Mouse (Mus musculus) cortical plate, adult 2 months (tissue): ENCODE measurements at regions not wholly inside any gene's neighbourhood (a gene's known extent, or its start where the extent isn't known, plus 50 kb on each side); places are given as distances from the start of the nearest gene placed in this dataset.
"Not testable (repeated sequence)": the region's sequence is repeated elsewhere in the genome, so short reads cannot be mapped to it uniquely, and the experiment has no call there.

ENCODE experiments used
- H3K27ac ChIP-seq: fragments of 200-500 bp; 2 replicates; pipeline ENCODE4 v1.5.1; 2012; ENCODE audit warnings: low read length, control low read depth, inconsistent platforms; ENCODE audit not compliant: insufficient read depth
- H3K4me1 ChIP-seq: fragments of 200-500 bp; 2 replicates; pipeline ENCODE4 v1.6.1; 2011; ENCODE audit warnings: low read length; ENCODE audit not compliant: control insufficient read depth, insufficient read depth
- H3K4me3 ChIP-seq: fragments of 200-500 bp; 2 replicates; pipeline ENCODE4 v1.5.1; 2011; ENCODE audit warnings: mild to moderate bottlenecking, low read length, control low read depth; ENCODE audit not compliant: insufficient read depth
- CTCF ChIP-seq: fragments of 200-500 bp; IDR thresholded peaks from 2 replicates; pipeline ENCODE4 v1.5.1; 2011; ENCODE audit warnings: mild to moderate bottlenecking, control low read depth, low read length; ENCODE audit not compliant: insufficient read depth; ENCODE audit errors: extremely low read depth
- POLR2A ChIP-seq: fragments of 200-500 bp; IDR thresholded peaks from 2 replicates; pipeline ENCODE4 v1.6.1; 2011; ENCODE audit warnings: mild to moderate bottlenecking, low read length, control low read depth; ENCODE audit not compliant: insufficient read depth; ENCODE audit errors: extremely low read depth

- H3K4me3 ChIP-seq, result no peak overlapping the region
- no peak for TF ChIP-seq POLR2A
- TF ChIP-seq CTCF, result no peak
- no peak overlapping the region for H3K27ac ChIP-seq
- no peaks in the 10 kb centered on the region for H3K4me1 ChIP-seq
Measured at GRCm38 (mm10) chr5:100309807-100310165, 106.2 kb downstream of the Sec31a start.

DNA sequence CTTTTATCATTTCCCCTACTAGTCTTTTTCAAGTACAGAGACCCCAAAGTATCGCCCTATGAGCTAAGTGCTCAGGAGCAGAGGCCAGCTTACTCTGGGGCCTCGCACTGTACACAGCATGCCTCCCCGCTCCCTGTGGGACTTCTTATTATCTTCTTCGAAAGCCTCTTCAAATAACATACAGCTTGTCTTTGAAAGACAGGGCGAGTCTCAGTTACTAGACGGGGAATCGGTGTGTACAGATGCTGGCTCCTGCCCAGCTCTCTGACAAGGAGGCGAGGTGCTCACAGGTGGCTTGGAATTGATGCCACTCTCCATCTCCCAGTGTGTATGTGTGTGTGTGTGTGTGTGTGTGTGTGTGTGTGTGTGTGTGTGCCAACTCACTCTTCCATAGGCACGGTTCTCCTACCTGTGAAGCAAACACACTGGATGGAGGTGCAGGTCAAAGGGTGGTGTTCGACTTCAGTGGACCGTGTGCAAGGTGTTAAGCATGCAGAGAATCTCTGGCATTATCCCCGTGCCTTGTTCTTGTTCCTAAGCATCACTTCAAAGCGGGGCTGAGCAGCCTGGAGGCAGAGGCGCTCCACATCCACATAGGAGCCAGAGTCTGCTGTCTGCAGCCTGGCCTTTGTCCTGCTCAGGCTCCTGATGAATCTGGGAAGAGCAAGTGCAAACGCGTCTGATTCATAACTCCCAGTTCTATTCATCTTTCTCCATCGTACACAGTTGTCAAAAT is 106.8 kb downstream of the Sec31a start:
- no peak overlapping the region for H3K27ac ChIP-seq
- TF ChIP-seq CTCF (no peak), POLR2A (no peak)
- H3K4me3 ChIP-seq, result no peak overlapping the region
- no peaks in the 10 kb centered on the region for H3K4me1 ChIP-seq

DNA sequence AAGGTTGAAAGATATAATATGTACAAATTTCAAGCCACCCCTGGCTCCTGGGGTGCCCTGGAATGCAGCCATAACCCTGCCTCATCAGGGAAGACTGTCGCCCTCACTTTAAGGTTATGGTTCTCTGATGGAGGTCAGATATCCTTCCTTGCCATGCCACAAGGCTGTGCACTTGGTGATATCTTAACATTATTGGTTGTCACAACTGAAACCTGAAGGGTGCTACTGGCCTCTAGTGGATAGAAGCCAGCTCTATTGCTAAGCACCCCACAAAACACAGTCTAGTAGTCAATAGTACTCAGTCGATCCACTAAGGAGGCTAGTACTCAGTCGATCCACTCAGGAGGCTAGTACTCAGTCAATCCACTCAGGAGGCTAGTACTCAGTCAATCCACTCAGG is 111.6 kb downstream of the Sec31a start:
- H3K27ac ChIP-seq, result no peak overlapping the region
- no peaks in the 10 kb centered on the region for H3K4me1 ChIP-seq
- no peak overlapping the region for H3K4me3 ChIP-seq
- TF ChIP-seq POLR2A (no peak), CTCF (peak; percentile 56)

DNA sequence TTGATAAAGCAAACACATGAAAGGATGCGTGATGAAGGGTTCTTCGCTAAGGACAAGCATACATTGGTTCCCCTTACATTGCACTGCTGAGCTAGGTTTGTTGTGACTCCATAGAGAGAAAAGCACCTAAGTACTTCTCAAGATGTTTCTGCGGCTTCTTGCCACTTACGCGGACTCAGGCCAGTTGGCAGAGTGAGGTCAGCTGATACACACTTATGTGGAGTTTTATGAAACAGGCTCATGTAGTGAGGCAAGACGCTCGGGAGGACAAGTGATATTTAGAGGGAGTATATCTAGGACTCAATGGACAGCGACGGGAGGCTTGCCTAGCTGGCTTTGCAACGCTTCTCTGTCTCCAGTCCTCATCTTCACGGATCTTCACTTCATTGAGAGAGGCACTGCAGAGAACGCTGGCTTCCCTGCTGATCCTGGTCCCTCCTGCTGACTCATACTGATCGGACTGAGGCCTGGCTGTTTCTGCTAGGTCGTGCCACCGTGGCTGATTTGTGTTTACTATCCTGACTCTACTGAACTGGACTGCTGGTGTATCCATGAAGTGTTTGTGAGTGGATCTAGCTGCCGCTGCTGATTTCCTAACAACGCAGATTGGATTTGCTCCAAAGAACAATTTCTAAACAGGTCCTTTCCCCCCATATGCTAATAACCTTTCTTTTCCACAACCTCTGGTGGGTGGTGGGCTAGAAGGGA is 113.8 kb downstream of the Sec31a start:
- no peaks in the 10 kb centered on the region for H3K4me1 ChIP-seq
- H3K27ac ChIP-seq, result no peak overlapping the region
- no peak overlapping the region for H3K4me3 ChIP-seq
- no peak for TF ChIP-seq POLR2A
- TF ChIP-seq CTCF, result no peak

GRCm38 (mm10) chr5:100299141-100299540 is 116.9 kb downstream of the Sec31a start:
- Histone ChIP-seq H3K4me3 (no peak overlapping the region), H3K27ac (no peak overlapping the region), H3K4me1 (peaks cover 3% of the 10 kb centered on the region)
- TF ChIP-seq POLR2A (no peak), CTCF (no peak)

GRCm38 (mm10) chr5:100294189-100294588 is 121.8 kb downstream of the Sec31a start:
- Histone ChIP-seq H3K4me1 (peaks cover 3% of the 10 kb centered on the region), H3K27ac (peak overlapping the region; percentile 2; the same call in 1 of the 2 replicates), H3K4me3 (no peak overlapping the region)
- TF ChIP-seq POLR2A, result no peak
- no peak for TF ChIP-seq CTCF

- no peaks in the 10 kb centered on the region for H3K4me1 ChIP-seq
- TF ChIP-seq CTCF (no peak), POLR2A (no peak)
- H3K4me3 ChIP-seq, result no peak overlapping the region
- no peak overlapping the region for H3K27ac ChIP-seq
Measured at GRCm38 (mm10) chr5:100280215-100280614, 120.6 kb upstream of the Tmem150c start.

GRCm38 (mm10) chr5:100279474-100279873 is 119.9 kb upstream of the Tmem150c start:
- Histone ChIP-seq H3K27ac (no peak overlapping the region), H3K4me1 (no peaks in the 10 kb centered on the region), H3K4me3 (no peak overlapping the region)
- TF ChIP-seq POLR2A, result no peak
- TF ChIP-seq CTCF, result no peak

GRCm38 (mm10) chr5:100274674-100275073 is 115.1 kb upstream of the Tmem150c start:
- Histone ChIP-seq H3K27ac (no peak overlapping the region), H3K4me1 (no peaks in the 10 kb centered on the region), H3K4me3 (no peak overlapping the region)
- TF ChIP-seq CTCF, result no peak
- no peak for TF ChIP-seq POLR2A

DNA sequence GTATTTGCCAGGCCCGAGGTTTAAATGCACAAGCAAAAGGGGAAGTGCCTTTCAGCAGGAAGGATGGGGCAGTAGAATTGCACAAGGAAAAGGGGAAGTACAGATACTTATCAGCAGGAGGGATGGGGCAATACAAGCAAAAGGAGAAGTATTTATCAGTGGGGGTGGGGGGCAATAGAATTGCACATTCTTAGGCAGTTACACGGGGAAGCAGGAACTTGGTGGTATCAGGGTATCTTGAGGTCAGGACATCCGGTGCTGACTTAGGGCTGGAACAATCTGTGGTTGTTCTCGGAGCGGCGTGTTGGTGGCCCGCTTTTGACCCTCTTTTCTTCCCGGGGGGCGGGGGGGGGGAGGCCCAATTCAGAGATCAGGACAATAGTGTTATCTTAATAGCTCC is 112.4 kb upstream of the Tmem150c start:
- not testable (repeated sequence) for H3K27ac ChIP-seq, H3K4me3 ChIP-seq, H3K4me1 ChIP-seq
